Mouse (Mus musculus): ENCODE measurements around the gene Aqp7. TPM values are rescaled to one million over a fixed set of nuclear protein-coding genes. Genes with fewer than 3 reads are reported as not detected.

The Aqp7 gene
- polyA plus RNA-seq, 1 experiment from 2014 or later, result not detected

DNA sequence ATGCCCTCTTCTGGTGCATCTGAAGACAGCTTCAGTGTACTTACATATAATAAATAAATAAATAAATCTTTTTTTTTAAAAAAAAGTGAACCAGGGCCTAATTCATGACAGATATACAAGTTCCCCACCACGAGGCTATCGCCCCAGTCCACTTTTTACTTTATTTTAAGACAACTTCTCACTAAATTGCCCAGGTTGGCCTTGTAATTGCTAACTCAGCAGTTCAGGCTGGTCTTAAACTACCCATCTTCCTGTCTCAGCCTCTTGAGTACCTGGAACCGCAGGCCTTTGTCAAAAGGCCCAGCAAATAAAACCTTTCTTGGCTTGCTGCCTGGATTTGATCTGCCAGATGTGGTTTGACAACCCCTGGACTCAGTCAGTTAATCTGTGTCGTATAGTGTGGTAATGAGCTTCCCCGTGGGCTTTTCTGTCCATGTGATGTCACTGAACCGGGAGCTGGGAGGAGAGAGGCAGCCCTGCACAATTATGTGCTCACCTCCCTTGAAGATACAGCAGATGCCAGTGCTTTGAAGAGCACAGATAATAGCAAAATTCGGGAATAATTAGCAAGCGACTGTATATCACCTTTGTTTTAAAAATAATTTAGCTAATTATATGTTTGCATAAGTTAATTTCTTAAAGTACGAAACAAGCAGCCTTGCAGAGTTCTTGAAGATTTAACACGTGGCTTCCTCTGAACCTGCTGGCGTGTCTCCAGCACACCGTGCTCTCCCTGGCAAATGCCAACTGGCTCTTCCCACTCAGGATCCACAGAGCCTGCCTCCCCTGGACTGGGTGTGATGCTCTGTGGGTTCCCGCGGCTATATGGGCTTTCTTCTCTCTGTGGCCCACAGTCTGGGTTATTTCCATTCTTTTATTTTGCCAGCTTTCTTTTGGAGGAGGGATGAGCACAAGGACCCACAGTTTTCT, 23.8 kb upstream of the Aqp7 start:
- WGBS, result 70% methylated on average over 14 of the region's 14 CpGs
- peak; percentile 40 for DNase-seq (ENCODE audit: low spot score)

DNA sequence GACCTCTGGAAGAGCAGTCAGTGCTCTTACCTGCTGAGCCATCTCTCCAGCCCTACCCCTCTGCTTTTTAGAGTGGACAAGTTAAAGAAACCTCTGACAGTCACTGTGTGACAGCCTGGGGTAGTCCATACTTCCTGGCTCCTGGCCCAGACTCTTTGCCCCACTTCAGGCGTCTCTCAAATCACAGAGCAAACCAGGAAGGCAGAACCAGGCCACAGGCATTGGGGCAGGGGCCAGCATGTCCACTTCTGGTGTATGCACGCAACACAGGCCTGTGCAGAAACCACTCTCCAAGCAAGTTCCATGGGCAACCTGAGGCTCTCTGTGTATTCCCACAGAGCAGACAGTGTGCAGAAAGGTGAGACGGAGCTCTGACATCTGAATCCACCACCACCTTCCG, 17.3 kb upstream of the Aqp7 start:
- Histone ChIP-seq H3K36me3 (ENCODE audit: control insufficient read depth, insufficient read depth, low read length) (no peaks in the 10 kb centered on the region), H3K9ac (ENCODE audit: low read length) (no peak overlapping the region), H3K27ac (replicated peaks; ENCODE audit: low read depth, low read length) (no peak overlapping the region), H3K4me2 (ENCODE audit: low read depth, severe bottlenecking) (no peak overlapping the region), H3K4me3 (ENCODE audit: low read depth, low read length) (no peak overlapping the region), H3K9me3 (ENCODE audit: control insufficient read depth, low read length) (no peaks in the 10 kb centered on the region), H3K27me3 (ENCODE audit: control insufficient read depth, insufficient read depth, low read length) (no peaks in the 10 kb centered on the region), H3K4me1 (ENCODE audit: control insufficient read depth, insufficient read depth, low read length) (no peaks in the 10 kb centered on the region)
- ATAC-seq (ENCODE audit: insufficient number of reproducible peaks, low FRiP score, low TSS enrichment, low read depth) (no peak), DNase-seq (ENCODE audit: low spot score) (no peak)
- 92% methylated on average over 4 of the region's 4 CpGs for WGBS

More for the DNA sequence above, 23.8 kb upstream of the Aqp7 start:
- no peak for ATAC-seq (ENCODE audit: insufficient number of reproducible peaks, low FRiP score, low TSS enrichment, low read depth)
- no peak overlapping the region for H3K4me3 ChIP-seq (ENCODE audit: low read depth, low read length)
- H3K27ac ChIP-seq (replicated peaks; ENCODE audit: low read depth, low read length), result no peak overlapping the region
- no peak overlapping the region for H3K4me2 ChIP-seq (ENCODE audit: low read depth, severe bottlenecking)
- no peaks in the 10 kb centered on the region for H3K9me3 ChIP-seq (ENCODE audit: control insufficient read depth, low read length)
- H3K27me3 ChIP-seq (ENCODE audit: control insufficient read depth, insufficient read depth, low read length), result no peaks in the 10 kb centered on the region
- no peak overlapping the region for H3K9ac ChIP-seq (ENCODE audit: low read length)
- H3K4me1 ChIP-seq (ENCODE audit: control insufficient read depth, insufficient read depth, low read length), result no peaks in the 10 kb centered on the region
- H3K36me3 ChIP-seq (ENCODE audit: control insufficient read depth, insufficient read depth, low read length), result no peaks in the 10 kb centered on the region

DNA sequence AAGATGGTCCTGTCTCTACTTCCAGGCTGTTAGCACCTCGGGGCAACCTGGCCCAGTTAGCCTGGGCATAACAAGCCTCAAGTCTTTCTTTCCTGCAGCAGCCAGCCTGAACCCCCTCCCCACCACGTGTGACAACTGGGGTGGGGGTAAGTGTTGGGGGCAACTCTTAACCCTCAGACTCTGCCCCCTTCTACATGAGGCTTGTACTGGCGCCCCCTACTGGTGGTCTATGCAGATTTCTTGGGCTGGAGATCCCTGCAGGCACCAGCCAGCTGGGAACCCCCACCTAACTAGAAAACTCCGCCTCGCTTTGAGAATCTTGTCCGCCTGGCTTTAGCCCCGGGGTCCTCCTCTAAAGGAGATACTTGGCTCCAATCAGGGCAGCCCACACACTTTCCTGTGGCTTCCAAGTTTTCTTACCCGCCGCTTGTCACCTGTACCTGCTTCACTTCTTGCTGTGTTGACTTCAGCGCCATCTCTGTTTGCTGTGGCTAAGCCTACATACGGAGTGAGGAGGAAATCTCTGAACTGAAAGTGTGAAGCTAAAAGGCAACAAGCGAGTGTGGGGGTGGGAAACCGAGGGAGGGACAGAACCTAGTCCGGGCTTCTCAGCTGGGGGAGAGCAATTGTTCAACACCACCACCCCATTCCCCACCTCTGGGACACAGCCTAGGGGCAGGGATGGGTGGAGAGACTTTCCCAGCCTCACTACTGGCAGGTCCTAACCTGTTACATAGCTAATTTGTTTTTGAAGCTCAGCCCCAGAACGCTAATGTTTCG, 16.1 kb upstream of the Aqp7 start:
- no peak overlapping the region for H3K4me3 ChIP-seq (ENCODE audit: low read depth, low read length)
- DNase-seq (ENCODE audit: low spot score), result peak; percentile 64

DNA sequence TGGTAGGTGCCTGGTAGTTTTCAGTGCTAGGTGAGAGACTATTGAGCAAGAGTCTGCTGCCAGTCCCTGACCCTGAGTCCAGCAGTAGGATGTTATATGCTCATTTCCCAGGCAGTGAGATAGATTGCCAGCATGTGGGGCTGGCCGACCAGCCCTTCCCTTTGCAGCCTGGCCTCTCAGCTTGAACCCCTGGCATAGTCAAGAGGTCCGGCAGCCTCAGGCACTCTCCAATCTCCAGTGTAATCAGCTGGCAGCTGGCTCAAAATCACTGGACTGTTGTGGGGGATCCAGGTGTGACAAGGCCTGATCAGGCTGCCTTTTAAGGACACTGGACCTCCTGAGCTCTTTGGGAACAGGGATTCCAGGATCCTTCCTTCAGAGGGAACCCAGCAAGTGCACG, 15.4 kb upstream of the Aqp7 start:
- H3K4me2 ChIP-seq (ENCODE audit: low read depth, severe bottlenecking), result no peak overlapping the region
- DNase-seq (ENCODE audit: low spot score), result no peak
- 52% methylated on average over 3 of the region's 3 CpGs for WGBS
- no peak overlapping the region for H3K27ac ChIP-seq (replicated peaks; ENCODE audit: low read depth, low read length)
- H3K9me3 ChIP-seq (ENCODE audit: control insufficient read depth, low read length), result no peaks in the 10 kb centered on the region
- ATAC-seq (ENCODE audit: insufficient number of reproducible peaks, low FRiP score, low TSS enrichment, low read depth), result no peak
- H3K27me3 ChIP-seq (ENCODE audit: control insufficient read depth, insufficient read depth, low read length), result no peaks in the 10 kb centered on the region
- no peaks in the 10 kb centered on the region for H3K4me1 ChIP-seq (ENCODE audit: control insufficient read depth, insufficient read depth, low read length)
- no peak overlapping the region for H3K4me3 ChIP-seq (ENCODE audit: low read depth, low read length)
- H3K9ac ChIP-seq (ENCODE audit: low read length), result no peak overlapping the region
- no peaks in the 10 kb centered on the region for H3K36me3 ChIP-seq (ENCODE audit: control insufficient read depth, insufficient read depth, low read length)

More for the DNA sequence above, 16.1 kb upstream of the Aqp7 start:
- Histone ChIP-seq H3K36me3 (ENCODE audit: control insufficient read depth, insufficient read depth, low read length) (no peaks in the 10 kb centered on the region), H3K4me1 (ENCODE audit: control insufficient read depth, insufficient read depth, low read length) (no peaks in the 10 kb centered on the region), H3K4me2 (ENCODE audit: low read depth, severe bottlenecking) (no peak overlapping the region; the same call in 1 of the 2 replicates), H3K27me3 (ENCODE audit: control insufficient read depth, insufficient read depth, low read length) (no peaks in the 10 kb centered on the region), H3K9me3 (ENCODE audit: control insufficient read depth, low read length) (no peaks in the 10 kb centered on the region), H3K9ac (ENCODE audit: low read length) (no peak overlapping the region), H3K27ac (replicated peaks; ENCODE audit: low read depth, low read length) (no peak overlapping the region)
- ATAC-seq (ENCODE audit: insufficient number of reproducible peaks, low FRiP score, low TSS enrichment, low read depth), result no peak
- 16% methylated on average over 16 of the region's 16 CpGs for WGBS

DNA sequence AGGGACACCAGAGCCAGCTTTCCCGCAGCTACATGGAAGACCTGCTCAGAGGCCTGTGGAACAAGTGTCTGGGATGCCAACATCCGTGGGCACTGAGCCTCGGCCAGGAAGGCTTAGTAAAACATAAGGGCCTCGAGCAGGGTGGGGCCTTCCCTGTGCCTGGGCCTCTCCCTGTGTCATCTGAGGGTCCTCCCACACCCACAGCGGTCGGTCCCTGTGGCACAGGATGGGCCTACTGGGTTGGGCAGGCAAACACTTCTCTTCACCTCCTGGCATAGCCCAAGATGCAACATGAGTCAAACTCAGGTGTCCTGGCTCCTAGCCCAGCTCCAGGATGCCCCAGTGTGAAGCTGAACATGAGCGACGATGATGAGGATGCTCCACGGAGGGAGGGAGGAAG, 9.4 kb upstream of the Aqp7 start:
- no peaks in the 10 kb centered on the region for H3K9me3 ChIP-seq (ENCODE audit: control insufficient read depth, low read length)
- H3K4me2 ChIP-seq (ENCODE audit: low read depth, severe bottlenecking), result no peak overlapping the region
- H3K27me3 ChIP-seq (ENCODE audit: control insufficient read depth, insufficient read depth, low read length), result no peaks in the 10 kb centered on the region
- ATAC-seq (ENCODE audit: insufficient number of reproducible peaks, low FRiP score, low TSS enrichment, low read depth) (no peak), DNase-seq (ENCODE audit: low spot score) (no peak)
- H3K36me3 ChIP-seq (ENCODE audit: control insufficient read depth, insufficient read depth, low read length), result no peaks in the 10 kb centered on the region
- no peak overlapping the region for H3K27ac ChIP-seq (replicated peaks; ENCODE audit: low read depth, low read length)
- no peak overlapping the region for H3K9ac ChIP-seq (ENCODE audit: low read length)
- 77% methylated on average over 9 of the region's 9 CpGs for WGBS
- H3K4me3 ChIP-seq (ENCODE audit: low read depth, low read length), result no peak overlapping the region
- H3K4me1 ChIP-seq (ENCODE audit: control insufficient read depth, insufficient read depth, low read length), result no peaks in the 10 kb centered on the region

DNA sequence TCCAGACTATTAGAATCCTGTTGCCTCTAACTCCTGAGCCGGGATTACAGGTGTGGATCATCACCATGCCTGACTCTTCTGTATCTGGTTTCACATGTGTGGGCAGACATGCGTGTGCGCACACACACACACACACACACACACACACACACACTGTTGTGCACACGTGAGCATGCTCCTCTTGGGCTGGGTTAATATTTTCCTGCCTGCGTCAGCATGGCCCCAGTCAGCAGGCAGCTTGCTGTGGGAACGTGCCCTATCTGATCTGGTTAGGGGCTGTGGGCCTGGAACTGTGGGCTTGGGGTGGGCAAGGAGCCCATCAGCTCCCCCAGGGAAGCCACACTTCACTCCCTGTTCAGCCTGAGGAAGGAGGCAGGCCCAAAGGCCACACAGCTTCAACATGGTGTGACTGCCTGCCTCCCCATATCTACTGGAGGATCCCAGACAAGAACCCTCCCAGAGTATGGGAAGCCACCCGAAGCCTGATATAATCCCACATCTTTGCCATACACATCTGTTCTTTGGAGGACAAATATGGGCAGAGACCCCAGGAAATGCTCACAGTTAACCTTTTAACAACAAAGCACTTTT, 8.9 kb upstream of the Aqp7 start:
- no peaks in the 10 kb centered on the region for H3K36me3 ChIP-seq (ENCODE audit: control insufficient read depth, insufficient read depth, low read length)
- no peak for DNase-seq (ENCODE audit: low spot score)
- no peak overlapping the region for H3K27ac ChIP-seq (replicated peaks; ENCODE audit: low read depth, low read length)
- no peak for ATAC-seq (ENCODE audit: insufficient number of reproducible peaks, low FRiP score, low TSS enrichment, low read depth)
- H3K4me2 ChIP-seq (ENCODE audit: low read depth, severe bottlenecking), result no peak overlapping the region
- H3K9me3 ChIP-seq (ENCODE audit: control insufficient read depth, low read length), result no peaks in the 10 kb centered on the region
- H3K4me1 ChIP-seq (ENCODE audit: control insufficient read depth, insufficient read depth, low read length), result no peaks in the 10 kb centered on the region
- no peak overlapping the region for H3K4me3 ChIP-seq (ENCODE audit: low read depth, low read length)
- no peak overlapping the region for H3K9ac ChIP-seq (ENCODE audit: low read length)
- H3K27me3 ChIP-seq (ENCODE audit: control insufficient read depth, insufficient read depth, low read length), result no peaks in the 10 kb centered on the region
- WGBS, result 69% methylated on average over 7 of the region's 7 CpGs

DNA sequence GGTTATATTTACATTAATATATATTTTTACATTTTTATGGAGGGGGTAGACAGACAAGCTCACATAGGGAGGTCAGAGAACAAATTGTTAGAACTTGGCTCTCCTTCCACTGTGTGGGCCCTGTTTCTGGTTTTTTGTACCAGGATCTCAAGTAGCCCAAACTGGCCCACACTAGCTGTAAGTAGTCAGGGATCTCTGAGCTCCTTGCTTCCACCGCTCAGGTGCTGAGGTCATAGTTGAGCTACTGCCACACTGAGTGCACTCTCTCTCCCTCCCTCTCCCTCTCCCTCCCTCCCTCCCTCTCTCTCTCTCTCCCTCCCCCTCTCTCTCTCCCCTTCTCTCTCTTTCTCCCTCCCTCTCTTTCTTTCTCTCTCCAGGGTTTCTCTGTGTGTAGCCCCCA, 8.3 kb upstream of the Aqp7 start:
- no peaks in the 10 kb centered on the region for H3K27me3 ChIP-seq (ENCODE audit: control insufficient read depth, insufficient read depth, low read length)
- H3K36me3 ChIP-seq (ENCODE audit: control insufficient read depth, insufficient read depth, low read length), result no peaks in the 10 kb centered on the region
- no peak overlapping the region for H3K9ac ChIP-seq (ENCODE audit: low read length)
- no peak overlapping the region for H3K4me3 ChIP-seq (ENCODE audit: low read depth, low read length)
- no peaks in the 10 kb centered on the region for H3K4me1 ChIP-seq (ENCODE audit: control insufficient read depth, insufficient read depth, low read length)
- DNase-seq (ENCODE audit: low spot score) (no peak), ATAC-seq (ENCODE audit: insufficient number of reproducible peaks, low FRiP score, low TSS enrichment, low read depth) (no peak)
- H3K9me3 ChIP-seq (ENCODE audit: control insufficient read depth, low read length), result no peaks in the 10 kb centered on the region
- no peak overlapping the region for H3K27ac ChIP-seq (replicated peaks; ENCODE audit: low read depth, low read length)
- WGBS, result 41% methylated on average over 1 of the region's 1 CpGs
- H3K4me2 ChIP-seq (ENCODE audit: low read depth, severe bottlenecking), result no peak overlapping the region

DNA sequence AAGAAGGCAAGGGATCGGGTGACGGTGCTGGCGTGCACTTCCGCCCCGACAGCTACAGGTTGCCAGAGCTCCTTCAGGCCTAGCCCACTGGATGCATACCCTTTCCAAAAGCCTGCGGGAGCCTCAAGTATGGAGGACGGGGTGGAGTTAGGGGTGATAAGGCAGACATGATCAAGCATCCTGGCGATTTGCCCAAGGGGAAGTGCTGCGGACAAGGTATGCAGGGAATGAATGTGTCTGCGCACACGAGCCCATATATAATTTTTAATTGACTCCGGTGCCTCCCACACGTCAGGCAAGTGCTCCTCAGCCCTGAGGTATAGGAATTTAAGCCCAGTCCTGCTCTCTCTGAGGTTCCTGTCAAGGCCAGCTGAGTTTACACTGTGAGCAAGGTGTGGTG, 7.2 kb upstream of the Aqp7 start:
- Histone ChIP-seq H3K4me1 (ENCODE audit: control insufficient read depth, insufficient read depth, low read length) (no peaks in the 10 kb centered on the region), H3K9ac (ENCODE audit: low read length) (no peak overlapping the region), H3K27ac (replicated peaks; ENCODE audit: low read depth, low read length) (no peak overlapping the region), H3K4me3 (ENCODE audit: low read depth, low read length) (no peak overlapping the region), H3K4me2 (ENCODE audit: low read depth, severe bottlenecking) (no peak overlapping the region), H3K36me3 (ENCODE audit: control insufficient read depth, insufficient read depth, low read length) (no peaks in the 10 kb centered on the region), H3K27me3 (ENCODE audit: control insufficient read depth, insufficient read depth, low read length) (no peaks in the 10 kb centered on the region), H3K9me3 (ENCODE audit: control insufficient read depth, low read length) (no peaks in the 10 kb centered on the region)
- ATAC-seq (ENCODE audit: insufficient number of reproducible peaks, low FRiP score, low TSS enrichment, low read depth), result no peak
- no peak for DNase-seq (ENCODE audit: low spot score)
- WGBS, result 66% methylated on average over 13 of the region's 13 CpGs
